Mouse (Mus musculus) bone marrow macrophage, adult 2 months (primary cell): Measurements from ENCODE around the gene Tmem8b.

Source experiments
- CTCF ChIP-seq: IDR thresholded peaks from 2 replicates; pipeline ENCODE4 v1.5.1; 2012; ENCODE audit warnings: low read depth, mild to moderate bottlenecking, low read length, moderate library complexity
- POLR2A ChIP-seq: IDR thresholded peaks from 2 replicates; pipeline ENCODE4 v1.6.1; 2012; ENCODE audit warnings: mild to moderate bottlenecking, low read depth, low read length, borderline replicate concordance

DNA sequence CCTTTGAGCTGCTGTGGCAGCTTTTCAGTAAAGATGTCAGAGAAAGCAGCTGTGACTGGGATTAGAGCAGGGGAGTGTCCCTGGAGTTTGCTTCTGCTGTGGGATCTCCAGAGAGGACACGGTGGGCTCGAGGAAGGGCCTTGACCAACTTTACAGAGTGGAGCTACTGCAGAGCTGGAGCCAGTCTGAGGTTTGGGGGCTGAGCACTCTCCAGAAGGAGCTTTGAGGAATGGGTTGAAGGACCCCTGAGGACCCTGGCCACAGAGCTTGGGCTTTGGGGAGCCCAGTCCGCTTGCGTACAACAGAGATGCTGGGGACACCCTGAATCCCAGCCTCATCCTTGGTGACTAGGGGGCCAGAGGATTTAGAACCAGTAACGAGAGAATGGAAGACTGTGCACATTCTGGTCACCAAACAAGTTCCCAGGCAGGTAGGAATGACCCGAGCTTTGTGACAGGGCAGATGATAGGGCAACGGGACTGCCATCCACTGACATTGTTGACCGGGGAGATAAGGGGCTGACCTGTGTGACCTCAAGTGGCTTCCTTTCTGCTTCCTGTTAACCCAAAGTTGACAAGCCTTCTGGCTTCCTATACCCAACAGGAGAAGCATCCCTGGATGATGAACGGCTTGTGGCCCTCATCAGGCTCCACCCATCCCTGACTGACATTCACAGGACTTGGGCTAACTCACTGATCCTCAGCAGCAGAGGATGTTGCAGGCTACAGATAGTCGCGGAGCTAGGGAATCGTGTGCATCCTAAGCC is 57.6 kb downstream of the Tmem8b start:
- TF ChIP-seq CTCF (no peak), POLR2A (no peak)
